Mouse (Mus musculus) embryo, embryonic 9.5 days (tissue): ENCODE measurements around the gene Tmem107.

ENCODE experiments used
- DNase-seq: peaks from one replicate; pipeline ENCODE4 v3.0.0-alpha.2; 2017; ENCODE audit errors: extremely low spot score

The Tmem107 gene

DNA sequence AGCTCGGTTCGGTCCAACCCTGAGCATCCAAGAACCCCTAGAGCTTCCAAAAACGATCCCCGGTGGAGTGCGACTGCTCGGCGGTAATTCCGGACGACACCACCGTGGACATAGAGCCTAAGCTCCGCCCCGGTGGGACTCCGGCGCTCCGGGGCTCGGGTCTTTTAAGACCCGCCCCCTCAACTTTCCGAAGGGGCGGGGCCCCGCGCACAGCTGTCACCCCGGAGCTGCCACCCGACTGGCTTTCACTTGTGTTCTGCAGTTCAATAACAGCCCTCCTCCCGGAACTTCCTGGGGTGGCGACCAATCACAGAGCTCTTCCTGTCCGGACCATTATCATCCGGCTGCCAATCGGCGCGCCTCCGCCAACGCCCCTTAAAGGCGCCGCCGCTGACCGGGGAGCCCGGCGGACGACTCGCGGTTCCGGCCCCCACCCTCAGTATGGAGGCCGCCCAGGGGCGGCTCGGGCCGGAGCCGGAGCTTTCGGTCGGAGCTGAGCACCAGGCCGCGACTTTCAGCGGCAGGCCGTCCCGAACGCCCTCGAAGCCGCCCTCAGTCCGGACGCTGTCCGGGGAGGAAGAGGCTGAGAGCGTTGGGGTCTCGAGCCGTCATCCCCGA, 11.1 kb upstream of the Tmem107 start, which contains the start of gene Borcs6:
Gene Borcs6, plus strand, starts transcription at position 361 of the 618 bp plus-strand sequence.
- peak; percentile 95 for DNase-seq

DNA sequence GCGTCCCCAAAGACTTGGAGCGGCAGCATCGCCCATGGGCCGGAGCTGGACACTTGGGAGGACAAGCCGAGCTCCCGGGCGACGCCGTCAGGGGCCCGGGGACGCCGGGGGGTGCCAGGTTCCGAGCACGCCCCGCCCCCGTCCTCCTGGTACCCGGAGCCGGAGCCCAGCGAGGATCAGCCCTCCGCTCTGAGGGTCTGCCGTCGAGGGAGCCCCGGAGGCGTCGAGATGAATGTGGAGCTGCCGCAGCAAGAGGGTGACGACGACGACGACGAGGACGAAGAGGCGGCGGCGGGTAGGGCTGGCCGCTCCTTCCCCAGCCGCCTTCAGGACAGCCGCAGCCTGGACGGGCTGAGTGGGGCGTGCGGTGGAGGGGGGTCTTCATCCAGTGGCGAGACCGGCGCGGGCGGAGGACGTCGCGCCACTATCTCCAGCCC, 10.6 kb upstream of the Tmem107 start:
- no peak for DNase-seq

DNA sequence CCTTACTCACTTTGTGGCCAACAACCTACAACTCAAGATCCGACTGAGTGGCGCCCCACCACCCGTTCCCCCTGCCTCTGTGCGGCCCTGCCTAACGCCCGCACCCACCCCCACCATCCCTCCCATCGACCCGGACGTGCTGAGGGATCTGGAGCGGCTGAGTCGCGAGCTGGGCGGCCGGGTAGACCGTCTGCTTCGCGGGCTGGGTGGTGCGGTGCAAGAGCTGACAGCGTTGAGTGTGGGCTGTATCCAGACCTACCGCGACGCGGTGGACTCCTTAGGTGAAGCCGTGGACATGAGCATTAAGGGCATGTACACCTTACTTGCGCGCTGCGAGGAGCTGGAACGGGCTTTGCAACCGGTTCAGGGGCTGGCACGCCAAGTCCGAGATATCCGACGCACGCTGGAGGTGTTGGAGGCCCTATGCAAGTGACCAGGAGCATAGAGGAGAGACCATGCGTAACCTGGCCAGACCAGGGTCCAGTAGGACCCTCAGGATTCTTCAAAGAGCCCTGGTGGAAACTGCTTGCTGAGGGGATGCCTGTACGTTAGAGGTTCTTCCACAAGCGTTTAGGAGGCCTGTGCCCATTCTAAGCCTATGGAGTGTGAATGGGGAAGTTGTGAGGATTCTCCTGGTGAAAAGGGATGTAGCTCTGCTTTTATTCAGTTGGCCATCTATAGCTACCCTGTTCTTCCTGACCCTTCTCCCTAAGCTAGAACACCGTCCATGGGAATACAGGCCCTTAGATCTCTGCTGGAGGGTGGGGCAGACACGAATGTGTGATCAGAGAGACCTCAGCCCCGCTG, 10.0 kb upstream of the Tmem107 start:
- no peak for DNase-seq

DNA sequence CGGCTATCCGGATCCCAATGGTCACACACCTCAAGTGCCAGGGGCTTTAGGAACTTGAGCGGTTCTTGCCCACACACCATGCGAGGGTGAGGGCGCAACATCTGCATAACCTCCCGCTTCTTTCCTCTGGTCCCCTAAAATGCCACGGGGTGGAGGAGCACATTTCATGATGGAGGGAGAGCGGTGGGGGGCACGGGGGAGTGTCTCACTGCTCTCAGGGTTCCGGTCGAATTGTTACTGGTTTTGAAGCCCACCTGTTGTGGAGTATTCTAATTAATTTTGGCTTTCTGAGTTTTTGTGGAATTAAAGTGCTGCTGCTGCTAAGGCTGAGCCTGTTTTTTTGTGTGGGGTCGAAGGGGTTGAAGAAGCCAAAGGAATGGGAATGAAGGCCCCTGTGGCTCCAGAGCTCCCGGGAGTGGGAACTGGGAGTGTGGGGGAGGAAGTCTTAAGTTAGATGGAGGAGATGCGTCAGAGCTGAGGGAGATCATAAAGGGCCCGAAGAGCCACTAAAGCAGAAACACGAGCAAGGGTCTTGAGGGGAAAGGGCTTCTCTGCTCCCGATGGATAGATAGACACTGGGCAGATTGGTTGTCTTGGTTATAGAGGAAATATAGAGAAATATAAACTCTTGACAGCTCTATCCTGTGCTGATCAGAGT, 9.2 kb upstream of the Tmem107 start:
- DNase-seq: no peak

DNA sequence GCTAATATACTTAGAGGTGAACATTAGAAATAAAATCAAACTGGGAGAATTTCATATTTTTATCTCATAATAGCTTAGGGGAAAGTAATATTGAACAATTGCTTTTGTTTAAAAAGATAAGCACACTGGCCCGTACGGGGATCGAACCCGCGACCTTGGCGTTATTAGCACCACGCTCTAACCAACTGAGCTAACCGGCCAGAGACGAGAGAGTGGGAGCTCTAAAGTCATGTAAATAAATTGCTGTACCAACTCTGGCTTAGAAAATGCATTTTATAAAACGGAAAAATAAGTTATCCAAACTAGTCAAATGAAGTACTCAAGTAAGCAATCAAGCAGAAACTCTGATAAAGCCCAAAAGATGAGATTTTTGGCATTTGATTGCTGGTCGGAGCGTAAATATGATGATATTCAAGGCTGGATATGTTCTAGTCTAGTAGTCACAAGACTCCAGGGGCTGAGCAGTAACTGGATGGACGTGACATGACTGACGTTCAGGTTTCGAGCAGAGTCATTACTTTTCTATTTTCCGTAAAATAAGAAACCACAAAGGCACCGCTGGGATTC, 8.3 kb upstream of the Tmem107 start:
- peak; percentile 84 for DNase-seq

DNA sequence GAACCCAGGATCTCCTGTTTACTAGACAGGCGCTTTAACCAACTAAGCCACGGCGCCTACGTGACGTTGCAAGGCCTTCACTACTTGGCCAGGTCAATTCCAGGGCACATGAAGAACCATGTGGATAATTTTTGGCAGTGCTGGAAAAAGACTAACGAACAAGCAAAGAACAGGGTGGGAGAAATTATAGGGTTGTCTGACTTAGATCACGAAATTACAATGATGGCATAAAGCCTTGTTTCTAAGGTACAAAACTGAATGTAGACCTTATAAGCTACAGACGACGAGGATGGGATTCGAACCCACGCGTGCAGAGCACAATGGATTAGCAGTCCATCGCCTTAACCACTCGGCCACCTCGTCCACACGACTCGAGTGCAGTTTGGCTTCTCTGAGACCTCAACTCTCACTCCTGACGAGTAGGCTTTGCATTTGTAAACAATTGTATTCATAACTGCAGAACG, 7.8 kb upstream of the Tmem107 start:
- DNase-seq: peak; percentile 96

DNA sequence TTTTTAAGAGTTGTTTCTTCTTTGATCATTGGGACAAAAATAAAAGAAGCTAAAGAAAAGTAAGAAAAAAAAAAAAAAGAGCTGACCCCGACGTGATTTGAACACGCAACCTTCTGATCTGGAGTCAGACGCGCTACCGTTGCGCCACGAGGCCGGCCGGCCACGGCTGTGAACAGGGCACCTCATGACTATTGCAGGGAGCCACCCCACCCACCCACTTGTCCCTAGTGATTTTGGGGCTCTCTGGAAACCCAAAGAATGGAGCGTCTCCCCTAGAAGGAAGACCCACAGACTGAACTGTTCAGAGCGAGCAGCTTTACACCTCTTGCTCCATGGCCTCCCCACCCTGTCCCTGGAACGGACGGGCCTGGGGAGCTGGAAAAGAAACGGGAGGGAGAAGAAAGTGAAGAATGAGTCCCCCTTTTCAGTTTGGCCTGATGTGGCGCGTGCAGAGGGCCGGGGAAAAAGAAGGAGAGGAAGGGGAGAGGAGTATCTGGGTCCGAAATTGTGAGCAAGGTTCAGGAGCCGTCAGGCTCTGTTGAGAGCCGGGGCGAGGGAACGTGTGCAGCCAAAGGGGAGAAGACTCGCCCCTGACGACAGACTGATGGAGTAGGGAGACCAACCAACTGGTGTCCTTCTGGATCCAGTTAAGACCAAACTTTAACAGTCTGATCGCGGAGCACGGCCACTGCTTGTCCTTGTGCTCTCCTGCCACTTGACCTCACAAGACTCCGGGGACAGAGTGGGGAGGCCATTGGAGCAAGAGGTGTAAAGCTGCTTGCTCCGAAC, 7.0 kb upstream of the Tmem107 start:
- peak; percentile 92 for DNase-seq

DNA sequence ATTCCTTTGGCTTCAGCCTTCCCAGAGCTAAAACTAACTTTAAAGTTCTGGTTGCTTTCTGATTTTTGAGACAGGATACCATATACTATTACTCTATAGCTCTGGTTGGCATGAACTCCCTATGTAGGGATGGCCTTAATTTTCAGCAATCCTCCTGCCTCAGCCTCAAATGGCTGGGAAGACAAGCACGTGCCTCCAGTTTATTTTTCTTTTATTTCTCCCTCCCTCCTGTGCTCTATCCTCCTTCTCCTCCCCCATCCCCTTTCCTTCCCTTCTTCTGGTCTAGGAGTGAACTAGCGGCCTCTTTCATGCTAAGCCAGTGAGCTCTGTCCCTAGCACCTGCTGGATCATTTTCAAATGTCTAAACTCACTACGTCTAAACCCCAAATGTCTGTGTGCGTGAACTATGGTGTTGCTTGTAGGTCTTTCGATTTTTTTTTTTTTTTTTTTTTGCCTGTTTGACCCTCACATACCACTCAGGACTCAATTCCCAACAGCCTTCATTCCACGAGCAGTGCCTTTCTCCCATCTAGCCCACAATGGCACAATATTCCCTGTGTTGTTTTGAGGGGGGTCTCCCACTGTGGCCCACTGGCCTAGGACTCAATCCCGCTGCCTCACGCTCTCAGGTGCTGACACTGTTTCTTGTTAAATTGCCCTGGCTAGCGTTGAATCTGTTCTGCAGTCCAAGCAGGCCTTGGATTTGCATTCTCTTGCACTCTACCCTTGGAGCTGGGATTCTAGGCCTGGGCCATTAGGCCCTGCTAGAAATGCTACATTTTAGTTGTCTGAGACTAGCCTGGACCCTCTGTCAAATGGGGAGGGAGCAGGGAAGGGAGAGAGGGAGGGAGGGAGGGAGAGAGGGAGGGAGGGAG, 6.1 kb upstream of the Tmem107 start:
- no peak for DNase-seq

DNA sequence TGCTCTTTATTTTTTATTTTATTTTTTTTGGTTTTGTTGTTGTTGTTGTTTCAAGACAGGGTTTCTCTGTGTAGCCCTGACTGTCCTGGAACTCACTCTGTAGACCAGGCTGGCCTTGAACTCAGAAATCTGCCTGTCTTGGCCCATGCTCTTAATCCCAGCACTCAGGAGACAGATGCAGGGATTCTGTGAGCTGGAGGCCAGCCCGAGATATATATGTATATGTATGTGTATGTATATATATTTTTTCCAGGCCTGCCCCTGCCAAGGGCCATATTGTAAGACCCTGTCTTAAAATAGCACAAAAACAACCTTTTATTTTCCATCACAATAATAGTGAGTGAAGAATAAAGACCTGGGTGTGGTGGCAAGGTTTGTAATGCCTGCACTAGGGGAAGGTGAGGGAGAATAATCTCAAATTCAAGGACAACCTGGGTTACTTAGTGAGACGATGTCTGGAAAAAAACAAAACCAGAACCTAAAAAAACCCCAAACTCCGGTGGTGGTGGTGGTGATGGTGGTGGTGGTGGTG, 5.1 kb upstream of the Tmem107 start:
- no peak for DNase-seq

DNA sequence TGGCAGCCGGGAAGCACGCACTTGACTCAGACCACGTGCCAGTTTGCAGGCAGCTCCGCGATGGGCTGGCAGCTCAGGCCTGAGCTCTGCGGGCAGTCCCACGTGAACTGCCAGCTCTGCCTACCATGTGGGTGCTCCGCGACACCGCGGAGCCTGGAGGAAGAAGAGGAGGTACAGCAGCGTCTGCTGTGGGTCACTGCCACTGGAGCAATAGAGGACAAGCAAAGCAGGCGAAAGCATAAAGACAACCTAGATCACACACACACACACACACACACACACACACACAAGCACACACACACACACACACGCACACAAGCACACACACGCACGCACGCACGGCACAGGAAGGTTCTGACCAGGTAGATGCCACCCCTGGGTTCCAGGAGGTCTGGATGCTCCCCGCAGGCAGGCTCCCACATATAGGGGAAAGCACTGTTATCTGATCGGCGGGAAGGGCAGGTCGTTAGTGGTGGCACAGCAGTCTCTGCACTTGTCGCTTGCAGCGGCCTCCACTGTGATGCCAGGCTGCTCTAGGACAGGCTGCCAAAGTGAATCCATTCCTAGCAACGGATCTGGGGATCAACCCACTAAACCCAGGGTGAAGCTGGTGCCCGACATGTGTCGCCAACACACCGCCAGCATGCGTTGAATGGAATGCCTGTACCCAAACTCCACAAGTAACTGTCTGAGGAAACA, 4.3 kb upstream of the Tmem107 start:
- DNase-seq: peak; percentile 56

DNA sequence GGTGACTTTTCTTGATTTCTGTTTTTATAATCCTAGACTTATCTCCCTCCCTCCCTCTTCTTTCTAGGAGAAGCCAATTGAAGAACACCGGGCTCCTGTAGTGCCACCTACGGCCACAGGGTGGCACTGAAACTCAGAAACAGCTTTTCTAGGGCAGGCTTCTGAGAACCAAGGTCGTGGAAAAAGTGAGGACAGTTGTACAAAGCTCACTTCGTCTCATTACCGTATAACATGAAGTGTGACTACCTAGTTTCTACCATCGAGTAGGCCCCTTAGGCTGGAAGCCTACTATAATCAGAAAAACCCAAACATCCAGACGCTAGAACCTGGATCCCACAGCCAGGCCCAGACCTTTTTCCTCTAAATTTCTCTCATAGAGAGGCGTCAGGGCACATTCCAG, 3.6 kb upstream of the Tmem107 start:
- DNase-seq: peak; percentile 88

DNA sequence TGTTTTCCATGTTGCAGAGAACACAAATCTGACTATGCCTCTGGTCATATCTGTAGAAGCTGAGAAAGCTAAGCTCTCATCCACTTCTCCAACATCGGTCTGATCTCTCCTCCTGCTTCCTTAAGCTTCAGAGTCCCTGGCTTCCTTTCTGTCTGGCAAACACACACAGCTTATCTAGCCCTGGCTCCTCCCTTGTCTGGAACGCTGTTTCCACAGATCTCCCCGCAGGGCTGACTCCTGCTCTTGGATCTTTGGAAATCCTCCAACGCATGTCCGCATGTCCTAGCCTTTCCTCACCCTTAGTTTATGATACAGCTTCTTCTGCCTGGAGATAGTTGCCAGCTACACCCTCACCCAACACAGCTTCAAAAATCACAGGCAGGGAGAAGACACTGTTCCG, 3.0 kb upstream of the Tmem107 start:
- DNase-seq: no peak

DNA sequence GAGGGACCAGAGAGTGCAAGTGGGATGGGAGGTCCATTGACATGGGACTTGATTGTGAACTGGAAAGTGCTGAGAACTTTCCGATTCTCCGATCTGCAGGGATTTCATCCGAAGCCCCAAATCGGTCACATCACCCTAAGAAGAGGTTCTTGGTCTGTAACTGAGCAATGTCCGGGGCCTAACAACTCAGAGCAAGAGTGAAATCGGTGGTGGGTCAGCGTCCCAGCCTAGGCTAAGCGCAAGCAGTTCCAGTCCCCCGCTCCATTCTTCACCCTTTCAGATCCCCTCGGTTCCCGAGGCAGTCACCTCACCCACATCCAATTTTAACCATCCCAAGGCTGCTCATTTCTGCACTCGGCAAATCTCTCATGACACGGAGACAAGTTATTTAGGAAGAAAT, 513 bp upstream of the Tmem107 start:
- DNase-seq: no peak

DNA sequence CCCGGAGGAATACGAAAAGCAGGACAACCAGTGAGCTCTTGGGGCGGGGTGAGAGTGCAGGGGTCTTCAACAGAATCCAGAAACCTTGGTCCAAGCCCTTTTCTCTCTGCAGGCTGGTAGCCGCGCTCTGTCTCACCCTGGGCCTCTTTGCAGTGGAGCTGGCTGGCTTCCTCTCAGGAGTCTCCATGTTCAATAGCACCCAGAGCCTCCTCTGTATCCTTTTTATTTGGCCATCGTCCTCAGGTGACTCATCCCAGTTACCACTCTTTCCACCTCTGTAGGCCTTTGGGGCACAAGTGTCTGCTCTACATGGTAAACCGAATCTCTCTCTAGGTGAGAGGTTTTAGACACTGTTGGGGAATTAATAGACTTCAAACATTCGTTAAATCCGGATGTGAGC, 656 bp downstream of the Tmem107 start:
- DNase-seq: no peak

DNA sequence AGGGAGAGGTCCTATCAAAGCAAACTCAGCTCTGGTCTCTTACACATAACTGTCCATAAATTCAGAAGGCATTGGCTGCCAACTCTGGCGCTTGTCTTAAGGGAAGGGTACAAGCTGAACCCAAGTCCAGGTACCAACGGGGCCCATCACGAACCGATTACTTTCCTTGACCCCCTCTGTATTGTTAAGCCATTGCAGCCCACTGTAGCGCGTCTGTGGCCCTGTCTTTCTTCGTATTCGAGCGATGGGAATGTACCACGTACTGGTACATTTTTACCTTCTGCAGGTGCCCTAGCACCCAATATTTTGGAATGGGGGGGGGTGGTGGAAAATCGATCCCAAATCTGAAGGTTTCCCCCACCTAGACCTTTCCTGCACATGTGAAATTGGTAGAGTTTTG, 1.6 kb downstream of the Tmem107 start:
- no peak for DNase-seq

DNA sequence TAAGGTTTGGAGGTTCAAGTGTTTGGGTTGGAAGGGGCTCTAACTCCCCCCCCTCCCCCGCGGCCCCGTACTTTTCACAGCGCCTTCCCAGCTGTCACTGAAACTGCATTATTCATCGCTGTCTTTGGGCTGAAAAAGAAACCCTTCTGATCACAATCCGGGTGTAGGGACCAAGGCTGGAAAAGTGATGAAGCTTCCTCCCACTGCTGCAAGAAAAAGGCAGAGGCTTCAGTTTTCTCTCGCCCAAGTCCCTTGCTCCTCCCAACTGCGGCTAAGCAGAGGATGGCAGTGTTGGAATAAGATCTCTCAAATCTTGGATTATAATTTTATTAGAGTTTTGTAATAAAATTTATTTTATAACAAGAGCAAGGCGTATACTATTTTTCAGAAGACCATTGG, 2.1 kb downstream of the Tmem107 start:
- no peak for DNase-seq

DNA sequence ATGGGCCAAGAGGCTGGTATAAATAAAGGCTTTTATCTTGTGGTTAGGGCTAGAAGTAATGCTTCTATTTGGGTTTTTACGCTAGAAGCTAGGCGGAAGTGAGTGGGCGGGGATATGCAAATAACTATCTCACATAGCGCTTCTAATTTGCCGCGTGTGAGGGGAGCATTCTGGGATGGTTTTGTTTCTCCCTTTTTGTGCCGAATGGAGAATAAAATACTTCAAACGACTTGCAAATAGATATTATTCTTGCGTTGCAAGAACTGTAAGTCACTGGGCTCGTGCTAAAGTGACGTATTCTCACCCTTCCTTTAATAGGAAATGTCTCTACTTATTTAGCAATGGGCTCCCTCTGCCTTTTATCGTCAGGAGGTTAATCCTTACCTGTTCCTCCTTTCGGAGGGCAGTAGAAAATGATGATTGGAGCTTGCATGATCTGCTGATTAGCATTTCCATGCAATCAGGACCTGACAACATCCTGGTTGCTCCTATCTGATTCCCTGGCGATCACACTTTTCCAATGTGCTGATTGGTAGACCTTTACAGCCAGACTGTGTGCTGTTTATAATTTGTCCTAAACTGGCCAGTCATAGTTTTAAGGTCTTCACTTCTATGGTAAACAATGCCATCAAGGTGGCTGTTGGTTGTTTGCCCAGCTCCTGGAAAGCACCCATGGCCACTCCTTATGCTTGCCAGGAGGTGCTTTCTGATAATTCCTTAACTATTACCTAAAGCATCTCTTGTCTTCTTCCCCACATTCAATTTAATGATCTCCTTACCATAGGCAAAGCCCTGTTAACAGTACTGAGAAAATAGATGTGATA, 2.7 kb downstream of the Tmem107 start:
- DNase-seq: peak; percentile 93

DNA sequence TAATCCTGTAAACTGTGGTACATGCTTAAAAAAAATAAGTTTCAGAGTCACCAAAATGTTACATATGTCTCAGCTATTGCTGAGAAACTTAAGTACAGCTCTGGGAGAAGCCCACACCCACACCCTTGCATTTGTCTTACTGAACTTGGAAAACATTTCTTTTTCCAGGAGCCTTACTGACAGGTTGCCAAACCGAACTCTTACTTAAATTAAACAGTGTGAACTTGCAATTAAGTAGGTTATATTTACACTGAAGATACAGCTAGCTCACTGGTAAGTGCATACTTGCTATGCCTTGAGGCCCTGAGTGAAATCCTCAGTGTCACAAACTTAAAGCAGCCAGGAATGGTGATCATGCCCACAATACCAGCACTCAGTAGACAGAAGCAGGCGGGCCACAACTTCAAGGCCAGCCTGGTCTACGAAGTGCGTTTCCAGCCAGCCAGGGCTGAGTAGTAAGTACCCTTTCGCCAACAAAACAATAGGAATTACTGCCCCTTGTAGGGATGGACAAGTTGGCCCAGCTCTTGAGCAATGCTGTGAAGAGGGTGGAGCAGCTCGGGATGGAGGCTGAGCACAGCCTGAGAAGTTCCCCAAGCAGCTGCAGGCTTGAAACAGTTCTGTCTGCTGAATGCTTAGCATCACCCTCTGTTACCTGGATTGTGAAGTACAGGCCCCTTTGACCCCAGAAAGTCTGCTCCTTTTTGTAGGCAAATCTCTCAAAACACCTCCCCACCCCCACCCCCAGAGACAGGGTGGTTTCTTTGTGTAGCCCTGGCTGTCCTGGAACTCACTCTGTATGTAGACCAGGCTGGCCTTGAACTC, 3.6 kb downstream of the Tmem107 start:
- no peak for DNase-seq
